Mouse (Mus musculus) liver, adult 2 months (tissue): ENCODE measurements at regions not wholly inside any gene's neighbourhood (a gene's known extent, or its start where the extent isn't known, plus 50 kb on each side); places are given as distances from the start of the nearest gene placed in this dataset.

ENCODE experiments used
- CTCF ChIP-seq: fragments of 200-500 bp; IDR thresholded peaks from 2 replicates; pipeline ENCODE4 v1.5.1; 2011; ENCODE audit warnings: low read depth, low read length, control low read depth
- POLR2A ChIP-seq: fragments of 200-500 bp; IDR thresholded peaks from 2 replicates; pipeline ENCODE4 v1.6.1; 2011; ENCODE audit warnings: low read length, control low read depth; ENCODE audit not compliant: insufficient read depth; ENCODE audit errors: extremely low read depth

DNA sequence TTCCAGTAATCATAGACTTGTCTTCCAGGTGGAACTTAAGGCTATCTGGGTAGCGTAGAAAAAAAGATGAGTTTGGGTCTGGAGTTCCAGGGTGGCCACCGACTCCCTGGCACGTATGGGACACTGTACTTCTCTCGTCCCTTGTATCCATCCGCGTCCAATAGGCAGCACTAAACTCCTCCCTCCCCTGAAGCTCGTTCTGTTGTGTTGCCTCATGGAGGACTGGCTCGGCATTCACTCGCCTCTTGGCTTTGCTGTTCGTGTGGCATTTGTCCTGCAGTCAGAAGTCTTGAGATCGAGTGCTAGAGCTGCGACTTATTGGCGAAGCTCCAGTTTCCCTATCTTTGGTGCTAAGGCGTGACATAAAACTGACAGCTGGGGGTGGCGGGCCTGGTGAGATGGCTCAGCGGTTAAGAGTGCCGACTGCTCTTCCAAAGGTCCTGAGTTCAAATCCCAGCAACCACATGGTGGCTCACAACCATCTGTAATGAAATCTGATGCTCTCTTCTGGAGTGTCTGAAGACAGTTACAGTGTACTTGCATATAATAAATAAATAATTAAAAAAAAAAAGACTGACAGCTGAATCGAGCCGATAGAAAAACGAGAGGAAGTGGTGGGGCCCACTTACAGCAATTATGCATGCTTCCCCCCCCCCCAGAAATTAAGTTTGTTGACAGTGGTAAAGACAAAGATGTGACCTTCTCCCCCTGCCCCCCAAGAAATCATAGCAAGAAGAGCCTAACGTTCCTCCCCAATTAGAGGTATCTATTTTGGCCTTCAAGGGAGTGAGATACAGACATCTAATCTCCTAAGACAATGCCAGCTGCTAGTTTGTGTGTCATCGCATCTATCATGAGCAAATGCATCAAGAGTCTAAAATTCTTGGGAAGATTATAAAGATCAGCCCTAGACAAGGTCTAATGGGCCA is 274.1 kb downstream of the Rngtt start:
- TF ChIP-seq POLR2A (no peak), CTCF (no peak)
